Mouse (Mus musculus) B cell, adult 2 months (primary cell): ENCODE data around the gene Zfand3.

Experiments used
- DNase-seq, 2 experiments: peaks; one replicate each; pipeline ENCODE4 v3.0.0; 2022

The Zfand3 gene

GRCm38 (mm10) chr17:29998566-29999295 lies 5.8 kb upstream of the Zfand3 start:
- DNase-seq = no peak

- DNase-seq = no peak
Measured at GRCm38 (mm10) chr17:30005103-30005443, 540 bp downstream of the Zfand3 start.

- DNase-seq = peak; percentile 48 to 52
Measured at GRCm38 (mm10) chr17:30005451-30005941, 963 bp downstream of the Zfand3 start.

- no peak for DNase-seq
Measured at GRCm38 (mm10) chr17:30006877-30007276, 2.3 kb downstream of the Zfand3 start.

DNA sequence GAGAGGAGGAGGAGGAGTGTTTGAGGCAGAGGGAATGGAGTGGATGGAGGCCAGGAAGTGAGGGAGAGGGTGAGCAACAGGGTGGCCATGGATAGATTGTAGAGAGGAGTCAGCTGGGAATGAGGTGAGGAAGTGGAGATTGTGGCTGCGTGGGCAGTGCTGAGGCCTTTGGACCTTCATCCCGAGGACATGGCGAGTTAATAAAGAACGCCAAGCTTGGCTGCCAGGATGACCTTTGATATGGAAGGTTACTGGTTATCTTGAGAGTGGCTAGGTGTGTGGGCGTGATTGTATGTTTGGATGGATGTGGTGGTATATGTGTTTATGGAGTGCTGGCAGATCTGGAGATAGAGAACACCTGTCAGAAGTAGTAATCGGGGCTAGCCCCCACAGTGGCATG lies 3.4 kb downstream of the Zfand3 start:
- DNase-seq = no peak

- DNase-seq = no peak
Measured at GRCm38 (mm10) chr17:30008392-30008791, 3.9 kb downstream of the Zfand3 start.

DNA sequence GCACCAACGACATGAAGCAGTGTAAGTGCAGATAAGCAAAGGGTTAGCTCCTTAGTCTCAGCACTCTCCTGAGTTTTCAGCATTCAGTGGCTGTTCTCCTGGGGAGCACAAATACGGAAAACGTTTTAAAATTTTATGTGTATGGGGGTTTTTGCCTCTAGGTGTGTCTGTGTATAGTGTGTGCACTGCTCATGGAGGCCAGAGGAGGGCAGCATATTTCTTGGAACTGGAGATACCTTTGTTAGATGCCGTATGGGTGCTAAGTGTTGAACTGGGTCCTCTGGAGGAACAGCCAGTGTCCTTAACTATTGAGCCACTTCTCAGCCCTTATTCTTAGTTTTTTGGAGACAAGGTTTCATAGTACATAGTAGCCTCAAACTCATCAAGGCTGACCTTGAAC lies 10.1 kb downstream of the Zfand3 start:
- peak in 1 of 2 experiments; percentile 27 for DNase-seq

- no peak for DNase-seq
Measured at GRCm38 (mm10) chr17:30018927-30019610, 14.5 kb downstream of the Zfand3 start.

DNA sequence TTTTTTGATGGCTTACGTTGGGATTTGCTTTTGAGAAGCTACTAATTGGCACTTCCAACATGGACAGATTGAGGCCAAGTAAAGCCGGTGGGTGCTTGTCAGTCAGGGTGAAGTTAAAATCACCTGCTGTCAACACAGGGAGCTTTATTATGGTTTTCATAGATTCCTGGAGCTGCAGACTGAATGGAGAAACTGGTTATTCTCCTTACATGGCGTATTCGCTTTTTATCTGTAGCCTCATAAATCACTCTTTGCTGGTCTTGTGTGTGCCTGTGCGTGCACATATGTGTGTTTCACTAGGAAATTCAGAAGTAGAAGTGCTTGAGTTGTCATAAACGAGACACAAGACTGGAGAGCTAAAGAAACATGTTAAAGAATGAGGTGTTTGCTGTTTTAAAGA lies 15.4 kb downstream of the Zfand3 start:
- no peak for DNase-seq

DNA sequence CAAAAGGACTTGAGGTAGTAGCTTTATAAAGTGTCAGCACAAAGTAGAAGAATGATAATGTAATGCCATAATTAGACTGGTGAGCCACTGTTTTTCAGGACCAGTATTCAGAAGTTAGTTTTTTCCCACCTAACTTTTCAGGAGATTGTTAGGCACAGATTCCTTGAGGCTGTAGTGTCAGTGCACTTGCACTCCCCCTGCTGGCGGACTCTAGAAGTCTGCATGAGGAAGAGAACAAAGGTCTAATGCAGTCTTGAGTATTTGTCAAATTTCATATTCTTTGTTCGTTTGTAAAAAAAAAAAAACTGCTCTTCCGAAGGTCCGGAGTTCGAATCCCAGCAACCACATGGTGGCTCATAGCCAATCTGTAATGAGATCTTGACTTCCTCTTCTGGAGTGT lies 20.1 kb downstream of the Zfand3 start:
- DNase-seq = peak; percentile 74

GRCm38 (mm10) chr17:30026617-30027016 lies 22.1 kb downstream of the Zfand3 start:
- no peak for DNase-seq

- peak; percentile 17 for DNase-seq
Measured at GRCm38 (mm10) chr17:30027343-30028029, 23.0 kb downstream of the Zfand3 start.

- no peak for DNase-seq
Measured at GRCm38 (mm10) chr17:30029633-30030226, 25.2 kb downstream of the Zfand3 start.

GRCm38 (mm10) chr17:30032796-30033195 lies 28.3 kb downstream of the Zfand3 start:
- DNase-seq = no peak

- DNase-seq = no peak
Measured at GRCm38 (mm10) chr17:30033991-30034390, 29.5 kb downstream of the Zfand3 start.

DNA sequence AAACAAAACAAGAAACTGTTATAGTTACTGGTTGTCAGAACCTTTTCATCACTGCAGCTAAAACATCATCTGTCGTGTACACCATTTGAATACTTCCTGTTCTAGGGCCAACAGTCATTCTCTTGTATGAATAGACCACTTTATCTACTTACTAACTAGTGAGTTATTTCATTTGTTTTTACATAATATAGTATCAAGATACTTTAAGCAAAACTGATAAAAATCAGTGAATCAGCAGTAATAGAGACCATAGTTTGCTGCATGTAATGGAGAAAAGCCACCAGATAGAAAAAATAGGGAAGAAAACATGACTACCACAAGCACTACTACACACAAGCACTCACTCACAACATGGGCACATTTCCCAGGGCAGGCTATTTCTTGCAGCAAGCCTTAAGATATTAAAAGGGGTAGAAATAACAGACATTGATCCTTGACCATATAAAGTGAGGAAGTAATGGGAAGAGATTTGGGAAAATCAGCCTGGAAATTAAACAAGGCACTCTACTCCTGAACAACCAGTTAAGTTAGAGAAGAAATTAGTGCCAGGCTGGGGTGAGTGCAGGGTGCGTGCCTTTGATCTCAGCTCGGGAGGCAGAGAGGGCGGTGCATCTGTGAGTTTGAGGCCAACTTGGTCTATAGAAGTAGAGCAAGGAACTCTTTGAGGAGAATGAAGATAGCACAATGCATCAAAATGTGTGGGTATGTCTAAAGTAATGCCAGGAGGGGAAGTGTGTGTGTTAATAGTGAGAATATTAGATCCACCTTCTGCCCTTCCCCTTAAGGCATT lies 30.9 kb downstream of the Zfand3 start:
- DNase-seq = no peak

DNA sequence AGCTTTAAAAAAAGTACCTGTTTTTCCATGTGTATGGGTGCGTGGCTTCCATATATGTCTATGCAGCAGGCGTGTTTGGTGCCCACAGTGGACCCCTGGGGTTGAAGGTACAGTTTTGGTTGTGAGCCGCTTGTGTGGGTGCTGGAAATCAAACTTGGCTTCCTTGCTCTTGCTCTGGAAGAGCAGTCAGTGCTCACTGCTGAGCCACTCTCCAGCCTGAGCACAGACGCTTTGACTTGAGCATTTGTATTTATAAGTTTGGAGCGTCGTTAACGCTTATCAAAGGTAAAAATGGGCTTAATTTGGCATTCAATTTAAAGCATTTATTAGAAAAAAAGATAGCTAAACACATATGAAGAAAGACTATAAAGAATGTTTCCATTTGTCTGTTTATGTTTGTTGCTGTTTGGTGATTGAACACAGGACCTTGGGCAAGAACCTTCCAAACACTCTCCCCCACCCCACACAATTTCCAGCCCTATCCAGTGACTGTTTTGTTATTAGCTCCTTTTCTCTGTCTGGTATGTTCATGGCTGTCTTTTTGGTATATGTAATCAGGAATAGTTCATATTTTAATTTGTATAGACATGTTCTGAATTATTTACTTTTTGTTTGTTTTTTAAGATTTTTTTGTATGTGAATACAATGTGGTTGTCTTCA lies 38.8 kb downstream of the Zfand3 start:
- DNase-seq = no peak

GRCm38 (mm10) chr17:30045181-30045580 lies 40.6 kb downstream of the Zfand3 start:
- no peak for DNase-seq

GRCm38 (mm10) chr17:30046654-30047053 lies 42.1 kb downstream of the Zfand3 start:
- no peak for DNase-seq

GRCm38 (mm10) chr17:30051523-30052346 lies 47.2 kb downstream of the Zfand3 start:
- DNase-seq = no peak

DNA sequence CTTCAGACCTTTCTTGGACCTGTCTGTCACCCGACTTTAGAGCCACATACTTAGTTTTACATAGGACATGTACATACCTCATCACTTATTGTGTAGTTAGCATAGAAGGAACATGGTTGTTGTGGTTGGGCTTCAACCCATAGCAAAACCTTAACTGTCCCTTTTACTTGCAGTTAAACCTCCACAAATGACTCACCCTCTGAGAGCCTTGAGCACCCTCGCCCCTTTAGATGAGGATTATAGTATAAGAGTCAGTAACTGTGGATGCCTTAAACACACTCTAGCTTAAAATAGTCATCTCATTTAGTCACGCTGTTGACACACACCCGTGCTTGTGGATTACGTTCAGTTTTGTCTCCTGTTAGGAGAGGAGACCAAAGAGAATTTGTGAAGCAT lies 47.8 kb downstream of the Zfand3 start:
- DNase-seq = no peak
